Mouse (Mus musculus) monocyte, adult 5-6 weeks (primary cell): ENCODE data around the gene Lpo. TPM values are rescaled to one million over a fixed set of nuclear protein-coding genes. Genes with fewer than 3 reads are reported as not detected.

Source experiments
- ATAC-seq: fragments of 153-309, 156-312 bp; replicated peaks from 2 replicates; pipeline ENCODE4 v1.8.0; 2017; ENCODE audit warnings: mild to moderate bottlenecking; ENCODE audit not compliant: low TSS enrichment, insufficient number of reproducible peaks, severe bottlenecking, poor library complexity, low FRiP score
- total RNA-seq: library from RNA; stranded (forward); fragments of 200-1000, 200-491, 200-594 nt; gene quantifications from 3 replicates; pipeline ENCODE4 v1.2.3, GENCODE M21; 2017

Gene Lpo
- total RNA-seq, 1 experiment from 2014 or later = not detected

- ATAC-seq = no peak
Measured at GRCm38 (mm10) chr11:87761806-87762701, 66.0 kb downstream of the Lpo start.

GRCm38 (mm10) chr11:87761181-87761721, 66.8 kb downstream of the Lpo start:
- no peak for ATAC-seq

GRCm38 (mm10) chr11:87760301-87761081, 67.6 kb downstream of the Lpo start, which contains the start of gene Tspoap1:
Gene Tspoap1, plus strand, starts transcription at chr11:87760541.
- ATAC-seq = no peak

- peak; percentile 11 for ATAC-seq
Measured at GRCm38 (mm10) chr11:87759609-87760005, 68.5 kb downstream of the Lpo start.

- ATAC-seq = no peak
Measured at GRCm38 (mm10) chr11:87758957-87759608, 69.0 kb downstream of the Lpo start.

GRCm38 (mm10) chr11:87758161-87758911, 69.8 kb downstream of the Lpo start:
- no peak for ATAC-seq

GRCm38 (mm10) chr11:87757001-87757954, 70.8 kb downstream of the Lpo start:
- ATAC-seq = no peak

Other genes starting within 250 kb of the Lpo start
- 11.0 to 19.0 TPM (median 13.7 TPM) in 3 replicates for gene Mtmr4, start 236.1 kb downstream of the Lpo start, total RNA-seq
- gene Hsf5, start 211.1 kb downstream of the Lpo start, total RNA-seq = 1.2 TPM in 1 of 3 replicates, not detected in the others
- 5.8 to 17.9 TPM (median 10.8 TPM) in 3 replicates for gene Rnf43, start 165.6 kb downstream of the Lpo start, total RNA-seq
- 123 to 169 TPM (median 136 TPM) in 3 replicates for gene Supt4a, start 90.7 kb downstream of the Lpo start, total RNA-seq
- gene Tspoap1, start 67.7 kb downstream of the Lpo start, total RNA-seq = 4.3 to 7.3 TPM (median 5.4 TPM) in 3 replicates
- not detected in 3 replicates for gene Mpo, start 34.7 kb downstream of the Lpo start, total RNA-seq
- 6.1 to 6.8 TPM (median 6.5 TPM) in 3 replicates for gene Mks1, start 24.9 kb upstream of the Lpo start, total RNA-seq
- gene Epx, start 47.2 kb upstream of the Lpo start, total RNA-seq = not detected in 3 replicates
- not detected in 3 replicates for gene Olfr462, start 64.0 kb upstream of the Lpo start, total RNA-seq
- not detected in 3 replicates for gene Olfr463, start 69.1 kb upstream of the Lpo start, total RNA-seq
- not detected in 3 replicates for gene Olfr464, start 92.7 kb upstream of the Lpo start, total RNA-seq
- 10.6 to 15.0 TPM (median 12.3 TPM) in 3 replicates for gene Dynll2, start 159.2 kb upstream of the Lpo start, total RNA-seq
- gene Srsf1, start 219.1 kb upstream of the Lpo start, total RNA-seq = 220 to 406 TPM (median 277 TPM) in 3 replicates
- gene Vezf1, start 240.0 kb upstream of the Lpo start, total RNA-seq = 45.9 to 57.0 TPM (median 46.6 TPM) in 3 replicates